Mouse (Mus musculus): ENCODE data around the gene Pik3r1.

Pik3r1 gene

GRCm38 (mm10) chr13:101682378-101682777 lies 85.6 kb downstream of the Pik3r1 start:
- no peak for DNase-seq (ENCODE audit: low spot score in 2 of 2)

- DNase-seq (ENCODE audit: low spot score in 2 of 2): no peak
Measured at GRCm38 (mm10) chr13:101680083-101680482, 87.9 kb downstream of the Pik3r1 start.

- DNase-seq (ENCODE audit: low spot score in 2 of 2): no peak
Measured at GRCm38 (mm10) chr13:101678984-101679383, 89.0 kb downstream of the Pik3r1 start.

DNA sequence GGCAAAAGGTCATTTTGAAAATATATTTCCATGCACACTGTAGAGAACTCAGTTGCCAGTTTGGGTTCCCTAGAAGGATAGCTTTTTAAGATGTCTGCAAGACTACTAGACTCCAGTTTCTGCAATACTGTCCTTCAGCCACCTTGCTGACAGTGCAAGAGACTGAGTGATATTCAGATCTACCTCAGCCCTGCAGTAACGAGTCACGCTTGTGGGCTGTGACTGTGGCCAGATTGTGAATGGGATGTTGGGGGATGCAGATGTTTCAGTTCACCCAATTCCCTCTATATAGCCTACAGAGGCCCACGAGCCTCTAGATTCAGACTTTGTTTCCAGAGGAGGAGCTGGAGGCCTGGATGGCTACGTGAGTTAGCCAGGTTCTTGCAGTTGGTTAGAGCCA lies 90.0 kb downstream of the Pik3r1 start:
- no peak for DNase-seq (ENCODE audit: low spot score in 2 of 2)

- no peak for DNase-seq (ENCODE audit: low spot score in 2 of 2)
Measured at GRCm38 (mm10) chr13:101673876-101674275, 94.1 kb downstream of the Pik3r1 start.

DNA sequence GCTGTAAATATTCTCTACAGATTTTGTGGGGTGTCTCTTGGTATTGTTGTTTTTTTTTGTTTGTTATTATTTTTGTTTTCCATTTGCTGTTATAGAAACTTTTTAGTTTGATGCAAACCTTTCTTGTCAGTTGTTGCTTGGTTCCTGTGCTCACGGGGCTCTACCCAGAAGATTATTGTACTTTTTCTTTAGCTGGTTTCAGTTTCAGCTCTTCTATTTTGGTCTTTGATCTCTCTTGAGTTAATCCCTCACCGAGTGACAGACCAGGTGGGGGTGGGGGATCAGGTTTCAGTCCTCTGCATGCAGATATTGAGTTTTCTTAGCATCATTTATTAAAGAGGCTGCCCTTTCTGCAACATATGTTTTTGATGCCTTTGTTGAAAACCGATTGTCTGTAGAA lies 99.2 kb downstream of the Pik3r1 start:
- DNase-seq (ENCODE audit: low spot score in 2 of 2): no peak

DNA sequence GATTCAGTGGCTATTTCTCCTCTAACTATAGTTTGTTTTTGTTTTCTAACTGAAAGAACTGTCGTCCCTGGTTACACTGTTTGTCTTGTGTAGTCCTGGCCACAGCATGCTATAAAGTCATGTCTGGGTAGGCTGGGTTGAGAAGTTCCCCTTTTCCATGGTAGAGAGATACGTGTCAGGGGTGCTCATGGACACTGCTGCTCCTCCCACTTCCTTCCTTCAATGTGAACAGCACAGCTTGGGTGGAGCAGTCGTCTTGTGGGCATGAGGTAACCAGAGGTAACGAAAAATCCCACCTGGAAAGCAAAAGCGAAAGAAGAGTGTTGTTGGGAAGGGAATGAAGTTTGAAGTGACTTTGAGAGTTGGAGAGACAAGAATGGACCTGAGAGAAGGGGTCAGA lies 104.0 kb downstream of the Pik3r1 start:
- DNase-seq (ENCODE audit: low spot score in 2 of 2): no peak

GRCm38 (mm10) chr13:101662900-101663299 lies 105.1 kb downstream of the Pik3r1 start:
- DNase-seq (ENCODE audit: low spot score in 2 of 2): no peak

DNA sequence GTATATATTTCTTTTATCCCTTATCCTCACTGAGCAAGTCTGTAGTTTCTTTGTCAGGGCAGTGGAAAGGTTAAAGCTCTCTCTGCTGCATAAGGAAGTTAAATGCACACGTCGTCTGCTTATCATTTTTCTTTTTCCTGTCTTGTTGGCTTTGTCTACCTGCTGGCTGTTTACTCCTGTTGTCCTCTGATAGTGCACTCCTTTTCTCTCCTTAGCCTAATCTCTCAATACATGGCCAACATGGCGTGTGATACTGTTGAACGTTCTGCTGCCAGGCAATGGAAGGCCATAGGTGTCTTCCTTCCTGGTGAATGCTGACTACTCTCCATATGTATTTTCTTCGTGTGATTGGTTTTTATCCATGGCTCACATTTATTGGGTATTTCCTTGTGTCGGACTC lies 106.5 kb downstream of the Pik3r1 start:
- DNase-seq (ENCODE audit: low spot score in 2 of 2): no peak

GRCm38 (mm10) chr13:101660187-101660586 lies 107.8 kb downstream of the Pik3r1 start:
- DNase-seq (ENCODE audit: low spot score in 2 of 2): no peak

- no peak for DNase-seq (ENCODE audit: low spot score in 2 of 2)
Measured at GRCm38 (mm10) chr13:101652131-101652530, 115.9 kb downstream of the Pik3r1 start.

GRCm38 (mm10) chr13:101641632-101642031 lies 126.4 kb downstream of the Pik3r1 start:
- DNase-seq (ENCODE audit: low spot score in 2 of 2): no peak

DNA sequence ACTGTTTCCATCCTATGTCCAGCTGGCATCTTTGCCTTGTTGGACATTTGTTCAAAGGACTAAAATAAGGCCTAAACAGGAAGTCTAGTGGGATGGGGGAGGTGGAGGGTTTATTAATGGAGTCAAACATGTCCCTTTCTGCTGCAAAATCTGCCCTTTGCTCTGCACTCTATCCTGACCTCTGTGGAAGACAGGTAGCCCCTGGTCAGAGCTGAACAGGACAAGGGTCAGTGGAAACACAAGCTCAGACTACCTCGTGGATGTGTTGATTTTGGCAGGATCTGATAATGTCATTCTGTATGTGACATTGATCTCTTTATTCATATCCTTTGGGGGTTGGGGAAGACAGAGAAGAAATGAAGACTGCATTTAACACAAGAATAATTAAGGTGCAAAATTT lies 132.2 kb downstream of the Pik3r1 start:
- DNase-seq (ENCODE audit: low spot score in 2 of 2): no peak

DNA sequence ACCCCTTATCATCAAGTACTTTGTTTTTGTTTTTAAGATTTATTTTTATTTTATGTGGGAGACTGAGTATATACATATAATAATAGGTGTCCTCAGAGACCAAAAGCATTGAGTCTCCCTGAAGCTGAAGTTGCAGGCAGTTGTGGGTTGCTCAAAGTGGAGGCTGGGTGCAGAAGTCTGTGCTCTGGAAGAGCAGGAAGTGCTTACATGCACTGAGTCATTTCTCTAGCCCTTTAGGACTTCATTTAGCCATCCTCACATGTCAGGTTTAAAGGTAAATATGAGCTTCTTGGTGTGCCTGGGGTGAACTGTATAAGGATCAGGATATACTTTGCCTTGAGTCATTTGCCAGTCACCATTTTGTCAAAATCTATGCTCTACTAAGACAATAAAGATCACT lies 133.6 kb downstream of the Pik3r1 start:
- no peak for DNase-seq (ENCODE audit: low spot score in 2 of 2)

DNA sequence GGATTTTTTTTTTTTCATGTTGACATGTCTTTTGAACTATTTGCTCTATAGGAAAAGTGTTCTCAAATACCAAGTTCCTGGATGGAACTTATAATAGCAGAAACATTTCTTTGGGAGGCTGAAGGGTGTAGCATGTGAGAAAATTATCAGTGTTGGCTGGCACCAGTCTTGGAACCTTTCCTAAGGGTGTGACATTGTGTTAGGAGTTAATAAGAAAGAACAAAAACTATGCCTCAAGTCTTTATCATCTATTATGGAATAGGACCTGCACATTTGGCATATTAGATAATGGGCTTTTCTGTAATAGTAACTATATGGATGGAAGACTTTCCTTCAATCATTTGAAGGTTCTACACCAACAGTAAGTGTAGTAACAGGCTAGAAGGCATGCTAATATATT lies 134.4 kb downstream of the Pik3r1 start:
- DNase-seq (ENCODE audit: low spot score in 2 of 2): no peak

- DNase-seq (ENCODE audit: low spot score in 2 of 2): no peak
Measured at GRCm38 (mm10) chr13:101632771-101633170, 135.2 kb downstream of the Pik3r1 start.

- DNase-seq (ENCODE audit: low spot score in 2 of 2): peak in 1 of 2 experiments; percentile 7
Measured at GRCm38 (mm10) chr13:101631561-101631960, 136.5 kb downstream of the Pik3r1 start.

Measured in frontal cortex, postnatal 25 days (tissue).